Mouse (Mus musculus): Measurements from ENCODE around the gene Kctd18. TPM values are rescaled to one million over a fixed set of nuclear protein-coding genes. Genes with fewer than 3 reads are reported as not detected.
A peak's percentile ranks its signal among the peaks of the same experiment; 100 is the strongest.

Gene Kctd18
- polyA plus RNA-seq, 1 experiment from 2014 or later, result 12.9 TPM

DNA sequence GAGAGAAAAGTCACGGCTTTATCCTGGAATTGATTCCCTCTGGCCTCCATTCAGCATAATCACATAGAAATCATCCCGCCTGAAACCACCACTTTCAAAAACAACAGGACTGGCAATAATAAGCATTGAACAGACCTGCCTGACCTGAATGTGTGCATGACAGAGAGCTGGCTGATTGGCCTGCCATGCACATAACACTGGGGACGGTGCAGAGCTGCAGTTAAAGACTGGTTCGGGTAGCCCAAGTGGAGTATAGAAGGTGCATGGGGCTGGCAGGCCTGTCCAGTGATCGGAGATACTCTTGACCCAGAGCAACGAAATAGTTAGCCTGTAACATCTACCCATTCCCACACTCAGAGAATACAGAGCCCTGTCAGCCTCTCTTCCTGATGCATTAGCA is 76.5 kb downstream of the Kctd18 start:
- WGBS, result 88% methylated on average over 6 of the region's 6 CpGs
- H3K36me3 ChIP-seq (ENCODE audit: control insufficient read depth, insufficient read depth, low read length), result peaks cover 52% of the 10 kb centered on the region

DNA sequence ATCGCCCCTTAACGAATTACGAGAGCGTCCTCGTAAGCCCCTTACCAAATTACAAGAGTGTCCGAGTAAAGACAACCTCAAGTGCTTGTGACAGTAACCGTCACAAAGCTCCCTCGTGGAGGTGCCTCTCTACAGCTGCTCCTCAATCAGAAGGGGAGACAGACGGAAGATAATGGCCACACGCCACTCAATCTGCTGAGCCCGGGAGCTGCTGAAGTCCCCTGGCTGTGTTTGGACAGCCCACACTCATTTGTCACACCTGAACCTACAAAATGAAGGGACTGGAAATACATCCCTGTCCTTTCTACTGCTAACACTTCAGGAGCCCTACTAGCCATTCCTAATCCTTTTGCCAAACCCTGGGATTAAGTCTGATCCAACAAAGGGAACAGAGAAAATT is 77.0 kb downstream of the Kctd18 start:
- Histone ChIP-seq H3K27ac (ENCODE audit: low read depth) (no peak overlapping the region), H3K27me3 (replicated peaks; ENCODE audit: control insufficient read depth, insufficient read depth, low read length) (no peaks in the 10 kb centered on the region), H3K9me3 (ENCODE audit: control insufficient read depth, low read length) (no peaks in the 10 kb centered on the region), H3K4me2 (ENCODE audit: low read length) (no peak overlapping the region), H3K4me1 (replicated peaks; ENCODE audit: control insufficient read depth, insufficient read depth, low read length) (no peaks in the 10 kb centered on the region), H3K9ac (ENCODE audit: low read length) (no peak overlapping the region), H3K4me3 (ENCODE audit: low read depth, low read length) (no peak overlapping the region), H3K36me3 (ENCODE audit: control insufficient read depth, insufficient read depth, low read length) (peaks cover 52% of the 10 kb centered on the region)
- 70% methylated on average over 11 of the region's 11 CpGs for WGBS
- ATAC-seq (replicated peaks; ENCODE audit: low FRiP score, low TSS enrichment, low read depth) (no peak), DNase-seq (ENCODE audit: low spot score) (no peak)

More for the DNA sequence above, 76.5 kb downstream of the Kctd18 start:
- no peaks in the 10 kb centered on the region for H3K9me3 ChIP-seq (ENCODE audit: control insufficient read depth, low read length)
- H3K4me2 ChIP-seq (ENCODE audit: low read length), result no peak overlapping the region
- H3K27ac ChIP-seq (ENCODE audit: low read depth), result no peak overlapping the region
- DNase-seq (ENCODE audit: low spot score) (no peak), ATAC-seq (replicated peaks; ENCODE audit: low FRiP score, low TSS enrichment, low read depth) (no peak)
- H3K9ac ChIP-seq (ENCODE audit: low read length), result no peak overlapping the region
- peaks cover 2% of the 10 kb centered on the region for H3K4me1 ChIP-seq (replicated peaks; ENCODE audit: control insufficient read depth, insufficient read depth, low read length)
- no peaks in the 10 kb centered on the region for H3K27me3 ChIP-seq (replicated peaks; ENCODE audit: control insufficient read depth, insufficient read depth, low read length)
- no peak overlapping the region for H3K4me3 ChIP-seq (ENCODE audit: low read depth, low read length)

DNA sequence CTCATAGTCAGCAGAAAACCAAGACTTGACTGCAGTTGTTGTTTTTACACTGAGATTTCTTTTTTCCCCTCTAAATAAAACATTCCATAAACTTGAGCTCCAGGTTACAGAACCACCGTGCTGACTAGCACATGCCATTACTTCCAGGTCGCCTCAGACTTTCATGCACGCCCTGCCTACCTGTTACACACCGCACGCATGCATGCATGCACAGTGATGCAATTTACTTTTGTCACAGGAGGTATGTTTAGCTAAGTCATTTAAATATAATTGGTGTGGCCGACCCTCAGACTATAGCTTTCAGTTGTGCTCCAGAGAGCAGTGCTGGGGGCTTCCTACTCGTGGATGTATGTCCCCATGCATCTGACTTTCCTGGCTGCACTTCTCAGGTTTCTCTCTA is 77.7 kb downstream of the Kctd18 start:
- H3K4me2 ChIP-seq (ENCODE audit: low read length), result no peak overlapping the region
- 70% methylated on average over 7 of the region's 7 CpGs for WGBS
- no peaks in the 10 kb centered on the region for H3K9me3 ChIP-seq (ENCODE audit: control insufficient read depth, low read length)
- no peak for ATAC-seq (replicated peaks; ENCODE audit: low FRiP score, low TSS enrichment, low read depth)
- H3K36me3 ChIP-seq (ENCODE audit: control insufficient read depth, insufficient read depth, low read length), result peaks cover 47% of the 10 kb centered on the region
- H3K27me3 ChIP-seq (replicated peaks; ENCODE audit: control insufficient read depth, insufficient read depth, low read length), result no peaks in the 10 kb centered on the region
- H3K27ac ChIP-seq (ENCODE audit: low read depth), result no peak overlapping the region
- no peak for DNase-seq (ENCODE audit: low spot score)
- H3K4me1 ChIP-seq (replicated peaks; ENCODE audit: control insufficient read depth, insufficient read depth, low read length), result no peaks in the 10 kb centered on the region
- H3K9ac ChIP-seq (ENCODE audit: low read length), result no peak overlapping the region
- H3K4me3 ChIP-seq (ENCODE audit: low read depth, low read length), result no peak overlapping the region

GRCm38 (mm10) chr1:57940691-57941090 is 78.1 kb downstream of the Kctd18 start:
- 61% methylated on average over 10 of the region's 10 CpGs for WGBS
- ATAC-seq (replicated peaks; ENCODE audit: low FRiP score, low TSS enrichment, low read depth) (no peak), DNase-seq (ENCODE audit: low spot score) (no peak)
- Histone ChIP-seq H3K4me3 (ENCODE audit: low read depth, low read length) (no peak overlapping the region), H3K27ac (ENCODE audit: low read depth) (no peak overlapping the region), H3K9me3 (ENCODE audit: control insufficient read depth, low read length) (no peaks in the 10 kb centered on the region), H3K27me3 (replicated peaks; ENCODE audit: control insufficient read depth, insufficient read depth, low read length) (no peaks in the 10 kb centered on the region), H3K4me2 (ENCODE audit: low read length) (no peak overlapping the region), H3K4me1 (replicated peaks; ENCODE audit: control insufficient read depth, insufficient read depth, low read length) (no peaks in the 10 kb centered on the region), H3K36me3 (ENCODE audit: control insufficient read depth, insufficient read depth, low read length) (peaks cover 43% of the 10 kb centered on the region), H3K9ac (ENCODE audit: low read length) (no peak overlapping the region)

GRCm38 (mm10) chr1:57934287-57934686 is 84.5 kb downstream of the Kctd18 start:
- 70% methylated on average over 1 of the region's 1 CpGs for WGBS

GRCm38 (mm10) chr1:57918567-57918966 is 100.2 kb downstream of the Kctd18 start:
- 82% methylated on average over 4 of the region's 4 CpGs for WGBS
- DNase-seq (ENCODE audit: low spot score), result no peak
- Histone ChIP-seq H3K27me3 (replicated peaks; ENCODE audit: control insufficient read depth, insufficient read depth, low read length) (no peaks in the 10 kb centered on the region), H3K4me2 (ENCODE audit: low read length) (no peak overlapping the region), H3K36me3 (ENCODE audit: control insufficient read depth, insufficient read depth, low read length) (peaks cover 11% of the 10 kb centered on the region; the same call in 1 of the 2 replicates), H3K27ac (ENCODE audit: low read depth) (no peak overlapping the region), H3K4me3 (ENCODE audit: low read depth, low read length) (no peak overlapping the region), H3K4me1 (replicated peaks; ENCODE audit: control insufficient read depth, insufficient read depth, low read length) (no peaks in the 10 kb centered on the region), H3K9ac (ENCODE audit: low read length) (no peak overlapping the region), H3K9me3 (ENCODE audit: control insufficient read depth, low read length) (no peaks in the 10 kb centered on the region)
- ATAC-seq (replicated peaks; ENCODE audit: low FRiP score, low TSS enrichment, low read depth), result no peak

More at GRCm38 (mm10) chr1:57934287-57934686, 84.5 kb downstream of the Kctd18 start:
- H3K4me1 ChIP-seq (replicated peaks; ENCODE audit: control insufficient read depth, insufficient read depth, low read length), result no peaks in the 10 kb centered on the region
- H3K27me3 ChIP-seq (replicated peaks; ENCODE audit: control insufficient read depth, insufficient read depth, low read length), result no peaks in the 10 kb centered on the region
- peaks cover 17% of the 10 kb centered on the region; the same call in 1 of the 2 replicates for H3K36me3 ChIP-seq (ENCODE audit: control insufficient read depth, insufficient read depth, low read length)
- DNase-seq (ENCODE audit: low spot score), result no peak
- no peaks in the 10 kb centered on the region for H3K9me3 ChIP-seq (ENCODE audit: control insufficient read depth, low read length)
- no peak overlapping the region for H3K4me2 ChIP-seq (ENCODE audit: low read length)
- H3K9ac ChIP-seq (ENCODE audit: low read length), result no peak overlapping the region
- H3K4me3 ChIP-seq (ENCODE audit: low read depth, low read length), result no peak overlapping the region
- no peak for ATAC-seq (replicated peaks; ENCODE audit: low FRiP score, low TSS enrichment, low read depth)
- H3K27ac ChIP-seq (ENCODE audit: low read depth), result no peak overlapping the region

DNA sequence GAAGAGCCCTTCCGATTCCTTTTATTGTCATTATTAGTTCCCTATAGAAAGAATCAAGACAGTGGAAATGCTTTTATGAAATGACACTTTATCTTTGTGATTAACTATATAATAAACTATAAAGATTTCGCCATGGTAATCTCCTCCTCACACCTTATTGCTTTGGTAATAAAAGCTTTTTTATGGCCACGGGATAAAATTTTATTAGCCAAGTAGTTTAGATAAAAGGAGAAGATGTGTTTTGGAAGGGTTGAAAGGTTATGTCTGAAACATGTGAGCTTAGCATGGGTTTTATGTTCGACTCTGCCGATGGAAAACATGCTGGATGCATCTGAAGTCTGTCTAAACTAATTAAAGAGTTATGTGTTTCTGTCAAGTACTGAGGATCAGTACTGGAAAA is 101.4 kb downstream of the Kctd18 start:
- Histone ChIP-seq H3K9ac (ENCODE audit: low read length) (no peak overlapping the region), H3K4me2 (ENCODE audit: low read length) (no peak overlapping the region), H3K9me3 (ENCODE audit: control insufficient read depth, low read length) (no peaks in the 10 kb centered on the region), H3K4me3 (ENCODE audit: low read depth, low read length) (no peak overlapping the region), H3K27ac (ENCODE audit: low read depth) (no peak overlapping the region), H3K4me1 (replicated peaks; ENCODE audit: control insufficient read depth, insufficient read depth, low read length) (no peaks in the 10 kb centered on the region), H3K36me3 (ENCODE audit: control insufficient read depth, insufficient read depth, low read length) (0 out of 2 replicates have a peak, but pooled peaks cover 8% of the 10 kb centered on the region), H3K27me3 (replicated peaks; ENCODE audit: control insufficient read depth, insufficient read depth, low read length) (no peaks in the 10 kb centered on the region)
- ATAC-seq (replicated peaks; ENCODE audit: low FRiP score, low TSS enrichment, low read depth), result peak; percentile 47; the same call in 1 of the 2 replicates
- no peak for DNase-seq (ENCODE audit: low spot score)
- 56% methylated on average over 5 of the region's 5 CpGs for WGBS

GRCm38 (mm10) chr1:57911561-57911960 is 107.2 kb downstream of the Kctd18 start:
- H3K36me3 ChIP-seq (ENCODE audit: control insufficient read depth, insufficient read depth, low read length), result peaks cover 18% of the 10 kb centered on the region; the same call in 1 of the 2 replicates
- H3K27ac ChIP-seq (ENCODE audit: low read depth), result no peak overlapping the region
- no peak for DNase-seq (ENCODE audit: low spot score)
- no peak overlapping the region for H3K9ac ChIP-seq (ENCODE audit: low read length)
- WGBS, result 87% methylated on average over 6 of the region's 6 CpGs
- 0 out of 2 replicates have a peak, but pooled peaks cover 2% of the 10 kb centered on the region for H3K4me1 ChIP-seq (replicated peaks; ENCODE audit: control insufficient read depth, insufficient read depth, low read length)
- no peak overlapping the region for H3K4me3 ChIP-seq (ENCODE audit: low read depth, low read length)
- H3K9me3 ChIP-seq (ENCODE audit: control insufficient read depth, low read length), result no peaks in the 10 kb centered on the region
- H3K4me2 ChIP-seq (ENCODE audit: low read length), result no peak overlapping the region
- no peaks in the 10 kb centered on the region for H3K27me3 ChIP-seq (replicated peaks; ENCODE audit: control insufficient read depth, insufficient read depth, low read length)
- ATAC-seq (replicated peaks; ENCODE audit: low FRiP score, low TSS enrichment, low read depth), result no peak

DNA sequence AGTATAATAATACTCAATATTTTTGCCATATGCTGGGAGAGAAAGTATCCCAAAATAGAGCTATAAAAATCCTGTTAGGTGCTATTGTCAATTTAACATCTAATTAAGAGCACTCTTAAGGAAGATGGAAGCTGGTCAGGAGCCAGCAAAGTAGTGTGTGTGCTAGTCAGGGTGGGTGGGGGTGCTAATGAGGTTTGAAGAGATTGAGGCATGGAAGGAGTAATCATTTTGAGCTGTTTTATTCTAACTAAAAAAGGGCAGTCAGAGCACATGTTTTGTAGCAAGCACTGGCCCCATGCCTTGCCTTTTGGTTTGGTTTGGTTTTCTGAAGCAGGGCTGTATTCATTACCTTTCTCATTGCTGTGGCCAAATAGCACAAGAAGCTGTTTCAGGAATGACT is 112.4 kb downstream of the Kctd18 start:
- H3K27ac ChIP-seq (ENCODE audit: low read depth), result peak overlapping the region; percentile 39; the same call in 1 of the 2 replicates
- H3K4me2 ChIP-seq (ENCODE audit: low read length), result no peak overlapping the region
- H3K4me3 ChIP-seq (ENCODE audit: low read depth, low read length), result no peak overlapping the region
- H3K27me3 ChIP-seq (replicated peaks; ENCODE audit: control insufficient read depth, insufficient read depth, low read length), result no peaks in the 10 kb centered on the region
- no peak overlapping the region for H3K9ac ChIP-seq (ENCODE audit: low read length)
- no peaks in the 10 kb centered on the region for H3K9me3 ChIP-seq (ENCODE audit: control insufficient read depth, low read length)
- H3K36me3 ChIP-seq (ENCODE audit: control insufficient read depth, insufficient read depth, low read length), result peaks cover 27% of the 10 kb centered on the region
- DNase-seq (ENCODE audit: low spot score) (no peak), ATAC-seq (replicated peaks; ENCODE audit: low FRiP score, low TSS enrichment, low read depth) (no peak)
- H3K4me1 ChIP-seq (replicated peaks; ENCODE audit: control insufficient read depth, insufficient read depth, low read length), result 0 out of 2 replicates have a peak, but pooled peaks cover 2% of the 10 kb centered on the region

Measured in intestine, embryonic 14.5 days (tissue).